Mouse (Mus musculus): ENCODE measurements around the gene Samm50. TPM values are rescaled to one million over a fixed set of nuclear protein-coding genes. Genes with fewer than 3 reads are reported as not detected.

The Samm50 gene
- total RNA-seq, 2 experiments from 2014 or later = 42.0 to 56.2 TPM

DNA sequence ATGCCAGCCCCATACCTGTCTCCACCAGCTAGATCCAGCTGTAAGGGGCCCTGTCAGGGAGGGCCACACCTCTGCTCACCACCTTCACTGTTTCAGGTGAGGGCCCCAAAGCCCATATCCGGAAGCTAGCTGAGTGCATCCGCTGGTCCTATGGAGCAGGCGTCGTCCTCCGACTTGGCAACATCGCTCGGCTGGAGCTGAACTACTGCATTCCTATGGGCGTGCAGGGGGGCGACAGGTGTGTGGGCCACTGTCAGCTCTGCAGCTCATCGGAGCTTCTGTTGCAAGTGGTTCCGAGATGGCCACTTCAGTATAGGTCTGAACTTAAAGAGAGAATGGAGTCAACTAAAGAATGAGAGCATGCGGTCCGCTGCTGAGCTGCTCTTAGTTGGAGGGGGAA lies 18.9 kb downstream of the Samm50 start:
- no peak for ATAC-seq (replicated peaks; ENCODE audit: poor library complexity)

DNA sequence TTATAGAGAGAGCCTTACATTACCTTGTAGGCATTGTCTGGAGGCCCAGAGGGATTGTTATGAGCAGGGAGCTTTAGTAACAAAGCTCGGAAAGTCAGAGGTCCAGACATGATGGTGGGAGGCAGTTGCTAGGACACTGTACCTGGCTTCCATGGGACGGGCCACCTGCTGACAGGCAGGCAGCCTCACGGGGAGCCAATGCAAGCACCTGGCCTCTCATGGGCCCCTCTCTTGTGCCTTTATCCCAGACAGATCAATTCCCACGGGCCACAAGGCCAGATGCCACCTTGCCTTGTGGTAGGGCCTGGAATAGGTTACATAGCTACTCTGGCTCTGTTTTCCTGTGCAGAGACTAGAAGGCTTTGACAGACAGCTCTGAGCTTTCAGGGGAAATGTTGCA lies 19.5 kb downstream of the Samm50 start:
- ATAC-seq (replicated peaks; ENCODE audit: poor library complexity) = no peak

DNA sequence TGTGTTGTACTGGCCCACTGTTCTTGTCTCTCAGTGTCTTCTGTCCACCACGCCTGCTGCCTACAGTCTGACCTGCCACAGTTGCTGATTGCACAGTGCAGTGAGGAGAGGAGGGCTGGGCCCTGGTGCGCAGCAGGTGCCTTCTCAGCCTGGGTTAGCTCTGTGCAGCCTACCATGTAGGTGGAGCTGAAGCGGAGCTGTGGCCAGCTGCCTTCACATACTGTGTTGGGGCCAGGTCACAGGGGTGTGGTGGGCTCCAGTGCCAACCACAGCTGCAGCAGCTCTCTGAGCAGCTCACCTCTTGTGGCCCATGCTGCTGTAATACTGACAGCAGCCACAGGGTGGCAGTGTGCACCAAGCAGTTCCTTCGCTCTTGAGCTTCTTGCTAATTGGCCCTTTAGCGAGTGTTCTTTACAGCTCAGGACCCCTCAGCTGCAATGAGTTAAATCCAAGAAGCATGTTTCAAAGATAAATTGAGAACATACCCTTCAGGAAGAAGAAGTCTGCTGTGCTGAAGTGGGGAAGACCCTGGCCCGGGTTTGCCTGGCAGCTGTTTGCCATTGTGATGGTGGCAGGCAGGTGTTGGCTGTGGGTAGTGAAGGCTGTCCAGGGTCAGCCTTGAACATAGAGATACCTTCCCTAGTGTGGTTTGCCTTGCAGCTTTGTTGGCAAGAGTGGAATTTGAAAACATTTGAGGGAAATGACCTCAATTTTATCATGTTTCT lies 20.2 kb downstream of the Samm50 start:
- ATAC-seq (replicated peaks; ENCODE audit: poor library complexity) = peak; percentile 73

DNA sequence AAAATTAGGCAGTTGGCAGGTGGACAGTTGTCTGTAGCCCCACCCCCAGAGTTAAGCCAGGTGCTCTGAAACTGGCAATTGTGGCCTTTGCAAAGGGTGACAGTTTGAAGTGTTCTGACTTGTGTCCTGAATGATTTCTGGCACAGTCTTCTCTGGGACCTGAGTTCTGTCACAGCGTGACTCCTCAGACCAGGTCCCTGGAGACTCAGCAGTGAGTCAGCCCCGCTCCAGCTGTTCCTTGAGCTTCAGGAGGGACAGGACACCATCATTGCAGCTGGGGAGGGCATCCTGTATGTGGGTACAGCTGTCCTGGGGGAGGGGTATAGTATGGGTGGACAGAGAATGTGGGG lies 20.7 kb downstream of the Samm50 start:
- ATAC-seq (replicated peaks; ENCODE audit: poor library complexity) = no peak

DNA sequence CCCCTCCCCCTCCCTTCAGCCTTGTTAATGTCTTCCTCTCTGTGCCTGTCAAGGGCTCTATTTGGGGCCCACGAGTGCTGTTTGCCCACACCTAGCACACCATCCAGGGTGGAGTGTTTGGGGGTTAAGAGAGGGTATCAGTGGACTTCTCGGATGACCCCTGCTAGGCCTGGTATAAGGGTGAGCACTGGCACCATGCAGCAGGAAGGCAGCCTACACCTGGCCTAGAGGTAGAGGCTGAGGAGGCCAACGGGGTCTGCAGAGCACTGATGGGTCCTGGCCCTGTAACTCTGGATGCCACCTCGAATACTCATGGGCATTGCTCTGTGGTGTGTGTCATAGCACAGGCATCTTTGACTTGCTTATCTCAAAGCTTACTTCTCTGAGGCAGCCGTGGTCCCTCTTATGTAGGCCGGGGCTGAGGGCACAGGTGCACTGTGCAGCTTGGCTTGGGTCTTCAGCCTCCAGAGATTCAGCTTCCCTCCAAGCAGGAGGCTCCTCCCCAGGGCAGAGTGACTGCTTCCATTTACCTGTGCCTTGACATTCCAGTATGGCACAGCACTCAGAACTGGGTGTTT lies 21.2 kb downstream of the Samm50 start:
- no peak for ATAC-seq (replicated peaks; ENCODE audit: poor library complexity)

DNA sequence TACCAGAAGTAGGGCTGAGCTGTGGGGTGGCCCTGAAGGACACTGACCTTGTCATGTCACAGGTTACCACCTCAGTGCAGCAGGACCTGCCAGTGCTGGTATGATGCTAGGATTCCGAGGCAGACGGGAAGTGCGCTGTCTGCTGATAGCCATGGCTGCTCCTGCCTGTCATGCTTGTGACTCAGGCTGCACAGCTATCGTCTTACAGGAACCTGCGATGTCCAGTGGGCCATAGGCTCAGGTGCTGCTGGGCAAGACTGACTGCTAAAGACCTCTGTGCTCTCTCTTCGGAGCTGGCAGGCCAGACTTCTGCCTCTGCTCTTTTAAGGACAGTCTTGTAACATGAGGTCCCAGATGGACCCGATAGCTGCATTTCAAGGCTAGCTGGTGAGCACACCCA lies 22.4 kb downstream of the Samm50 start:
- no peak for ATAC-seq (replicated peaks; ENCODE audit: poor library complexity)

DNA sequence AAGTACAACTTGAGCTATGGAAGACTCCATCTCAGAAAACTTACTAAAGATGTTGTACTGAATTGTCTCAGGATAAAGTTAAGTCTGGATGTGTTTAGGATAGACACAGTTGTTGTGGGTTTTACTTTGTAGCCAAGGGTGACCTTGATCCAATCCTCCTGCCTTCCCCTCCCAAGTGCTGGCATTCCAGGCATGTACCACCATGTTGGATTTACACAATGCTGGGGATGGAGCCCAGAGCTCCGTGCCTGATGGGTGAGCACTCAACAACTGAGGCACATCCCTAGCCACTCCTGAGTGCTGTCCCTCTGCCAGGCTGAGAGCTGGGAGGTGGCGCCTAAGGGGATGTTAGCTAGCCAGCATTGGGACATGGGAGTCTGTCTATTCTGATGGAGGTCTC lies 23.2 kb downstream of the Samm50 start:
- no peak for ATAC-seq (replicated peaks; ENCODE audit: poor library complexity)

DNA sequence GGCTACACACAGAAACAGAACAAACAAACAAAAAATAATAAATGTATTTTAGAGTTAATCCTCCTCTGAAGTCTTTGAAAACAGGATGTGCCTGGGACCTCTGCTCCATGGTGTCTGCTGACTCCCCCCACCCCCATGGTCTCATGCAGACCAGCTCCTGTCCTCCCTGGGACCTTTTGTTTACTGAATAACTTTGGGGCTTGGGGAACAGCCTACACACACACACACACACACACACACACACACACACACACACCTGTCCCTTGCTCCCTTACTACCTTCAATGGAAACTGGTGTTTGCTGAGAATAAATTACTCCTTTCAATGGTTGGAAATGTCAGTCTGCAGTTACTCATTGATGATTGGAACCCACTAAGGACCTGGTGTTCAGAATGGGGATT lies 24.0 kb downstream of the Samm50 start:
- ATAC-seq (replicated peaks; ENCODE audit: poor library complexity) = no peak

DNA sequence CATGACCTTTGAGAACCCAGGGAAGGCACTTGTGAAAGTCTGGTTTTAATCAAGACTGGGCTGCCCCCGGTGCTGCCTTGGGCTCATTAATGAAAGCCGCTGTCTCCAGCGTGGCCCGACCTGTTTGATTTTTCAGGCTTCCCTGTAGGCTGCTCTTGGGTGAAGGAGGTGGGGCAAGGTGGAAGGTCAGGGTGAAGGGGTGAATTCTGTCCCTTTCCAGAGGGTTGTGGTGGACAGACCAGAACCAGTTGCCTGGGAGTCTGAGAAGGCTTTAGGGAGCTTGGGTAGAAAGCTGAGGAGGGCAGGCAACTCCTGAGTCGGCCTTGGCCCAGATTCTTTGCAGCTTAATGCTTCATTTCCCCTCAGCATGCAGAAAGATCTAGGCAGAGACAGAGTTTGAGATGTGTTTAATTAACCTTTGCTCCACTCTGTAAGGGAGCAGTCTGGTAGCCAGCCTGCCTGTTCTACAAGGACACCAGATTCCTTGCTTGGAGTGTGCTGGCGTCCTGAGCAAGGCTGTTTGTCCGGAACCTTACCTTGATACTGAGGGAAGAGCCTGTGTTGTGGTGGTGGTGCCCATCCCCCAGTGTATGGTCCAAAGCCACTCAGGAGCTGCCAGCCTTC lies 24.5 kb downstream of the Samm50 start:
- ATAC-seq (replicated peaks; ENCODE audit: poor library complexity) = no peak

DNA sequence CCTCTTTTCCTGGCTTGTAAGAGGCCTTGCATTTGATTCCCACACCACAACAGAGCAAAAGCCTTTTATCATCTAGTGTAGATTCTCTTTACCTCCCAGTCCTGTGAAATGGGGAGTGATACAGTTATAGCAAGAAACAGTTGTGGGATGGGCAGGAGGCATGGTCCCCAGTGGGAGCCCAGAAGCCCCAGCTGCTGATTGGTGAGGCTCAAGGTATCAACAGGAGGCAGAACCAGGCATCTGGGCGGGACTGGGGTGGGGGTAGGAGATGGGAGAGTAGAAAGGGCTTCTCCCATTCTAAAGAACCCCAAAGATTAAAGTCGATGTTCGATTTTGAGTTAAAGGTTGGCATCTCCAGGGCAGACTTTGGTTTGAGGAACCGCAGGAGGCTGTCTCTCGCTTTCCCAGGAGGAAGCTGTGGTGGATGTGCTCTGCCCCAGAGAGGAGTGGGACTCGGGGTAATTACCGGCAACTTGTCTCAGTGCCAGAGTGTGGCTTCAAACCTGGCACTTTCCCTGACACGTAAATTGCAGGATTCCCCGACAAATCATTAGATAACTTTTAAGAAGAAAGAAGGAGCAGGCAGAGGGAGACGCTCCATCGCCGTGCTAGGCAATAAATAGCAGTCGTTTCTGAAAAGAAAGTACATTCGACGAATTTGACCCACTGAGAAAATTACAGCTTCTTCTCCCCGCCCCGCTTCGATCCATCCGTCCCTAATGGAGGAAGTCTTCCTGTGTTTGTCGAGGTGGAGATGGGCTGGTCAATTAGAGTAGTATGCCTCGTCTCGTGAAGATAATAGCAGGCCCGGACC lies 26.1 kb downstream of the Samm50 start:
- ATAC-seq (replicated peaks; ENCODE audit: poor library complexity) = peak; percentile 30; the same call in 1 of the 2 replicates

DNA sequence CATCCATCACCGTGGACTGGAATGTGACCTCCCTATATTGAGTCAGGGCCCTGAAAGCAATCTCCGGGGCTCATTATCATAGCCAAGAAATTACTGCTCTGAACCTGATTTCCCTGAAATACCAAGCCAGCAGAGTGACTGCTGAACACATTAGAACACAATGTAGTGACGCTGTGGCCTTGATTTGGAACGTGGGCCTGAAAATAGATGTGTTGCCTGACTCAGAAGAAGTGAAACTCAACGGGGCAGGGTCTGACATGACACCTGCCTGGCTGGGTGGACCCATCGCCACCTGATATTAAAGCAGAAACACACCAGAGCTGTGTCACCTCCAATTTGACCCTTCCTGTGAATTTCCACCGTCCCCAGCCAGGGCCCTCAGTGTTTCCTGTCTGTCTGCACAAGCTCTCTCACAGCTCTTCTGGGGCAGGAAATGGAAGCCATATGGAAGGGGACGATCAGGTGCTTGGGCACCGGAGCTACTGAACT lies 26.8 kb downstream of the Samm50 start:
- ATAC-seq (replicated peaks; ENCODE audit: poor library complexity) = no peak; the same call in 1 of the 2 replicates

DNA sequence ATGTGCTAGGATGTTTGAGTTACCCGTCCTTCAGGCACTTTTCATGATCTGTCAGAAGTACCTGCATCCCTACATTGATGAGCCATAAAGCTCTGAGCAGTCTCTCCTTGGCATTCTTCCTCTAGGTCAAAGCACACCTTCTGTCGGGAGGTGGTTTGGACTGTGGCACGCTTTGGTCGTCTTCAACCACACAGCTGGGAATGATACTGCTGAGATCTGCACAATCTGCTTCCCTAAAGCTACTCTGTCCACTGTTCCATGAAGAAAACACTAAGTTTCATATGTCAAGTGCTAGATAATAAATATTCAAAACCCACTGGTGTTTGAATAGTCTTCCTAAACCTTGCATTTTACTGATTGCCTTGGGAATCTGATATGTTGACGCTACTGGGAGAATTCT lies 29.5 kb downstream of the Samm50 start:
- no peak for ATAC-seq (replicated peaks; ENCODE audit: poor library complexity)

DNA sequence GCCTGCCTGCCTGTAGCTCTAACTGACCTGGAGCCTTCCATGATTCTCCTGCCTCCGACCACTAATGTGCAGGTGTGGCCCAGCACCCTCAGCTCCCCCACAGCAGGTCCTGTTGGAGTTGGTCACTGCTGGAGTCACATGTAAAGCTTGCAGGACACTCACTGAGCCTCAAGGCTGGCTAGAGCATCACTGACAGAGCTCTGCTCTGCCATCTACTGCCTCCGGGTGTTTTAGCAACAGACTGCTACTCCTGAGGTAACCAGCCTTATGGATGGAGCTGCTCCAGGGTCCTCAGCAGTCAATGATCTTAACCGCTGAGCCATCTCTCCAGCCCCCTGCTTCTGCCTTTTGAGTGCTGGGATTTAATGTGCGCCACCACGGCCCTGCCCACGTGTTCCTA lies 31.4 kb downstream of the Samm50 start:
- ATAC-seq (replicated peaks; ENCODE audit: poor library complexity) = no peak

DNA sequence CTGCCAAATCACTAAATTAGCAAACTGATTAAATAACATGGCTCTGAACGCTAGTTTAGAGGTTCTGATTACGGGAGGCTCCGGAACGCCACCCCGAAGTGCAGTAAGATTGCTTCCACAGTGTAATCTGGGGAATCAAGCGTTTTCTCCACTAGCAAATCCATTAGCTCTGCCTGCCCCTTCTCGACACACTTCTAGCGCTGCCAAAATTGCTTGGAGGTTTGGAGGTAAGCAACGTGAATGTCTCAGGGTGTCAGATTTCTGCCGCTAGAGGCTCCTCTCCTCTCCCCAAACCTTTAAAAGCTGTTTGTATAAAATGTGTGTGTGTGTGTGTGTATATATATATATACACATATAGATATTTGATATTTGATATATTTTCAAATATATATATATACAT lies 32.7 kb downstream of the Samm50 start:
- no peak for ATAC-seq (replicated peaks; ENCODE audit: poor library complexity)

DNA sequence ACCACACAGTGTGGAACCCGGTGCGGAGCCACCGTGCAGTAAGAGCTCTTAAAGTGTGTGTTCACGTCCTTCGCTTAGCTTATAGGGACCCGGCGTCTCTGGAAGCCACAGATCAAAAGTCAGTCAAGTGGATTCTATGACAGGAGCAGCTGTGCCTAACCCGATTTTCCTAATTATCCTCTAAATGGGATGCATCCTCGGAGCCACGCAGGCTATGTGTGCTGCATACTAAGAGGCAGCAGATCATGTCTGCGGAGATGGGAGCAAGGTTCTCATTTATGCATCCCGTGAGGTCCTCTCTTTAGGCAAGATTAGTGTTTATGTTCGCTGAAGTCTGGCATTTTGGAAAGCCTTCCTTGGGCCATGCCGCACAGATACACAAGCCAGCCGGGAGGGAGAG lies 34.9 kb downstream of the Samm50 start:
- no peak for ATAC-seq (replicated peaks; ENCODE audit: poor library complexity)

DNA sequence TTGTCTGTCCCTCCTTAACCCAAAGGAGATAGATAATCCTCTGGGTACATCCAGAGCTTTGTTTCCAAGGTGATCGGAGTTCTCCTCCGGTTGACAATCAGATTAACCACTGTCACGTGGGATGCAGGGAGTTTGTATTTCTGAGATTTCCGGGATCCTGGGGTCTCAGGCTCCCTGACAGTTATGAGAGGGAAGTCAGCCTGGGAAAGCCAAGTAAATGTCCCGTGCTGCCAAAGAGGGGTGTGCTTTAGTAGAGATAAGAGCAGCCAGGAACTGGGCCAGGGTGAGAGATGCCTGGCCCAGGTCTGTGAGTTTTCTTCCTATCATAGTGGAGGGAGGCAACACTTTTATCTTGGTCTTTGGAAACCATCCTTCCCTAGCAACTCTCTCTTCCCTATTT lies 38.6 kb downstream of the Samm50 start:
- ATAC-seq (replicated peaks; ENCODE audit: poor library complexity) = peak; percentile 40

DNA sequence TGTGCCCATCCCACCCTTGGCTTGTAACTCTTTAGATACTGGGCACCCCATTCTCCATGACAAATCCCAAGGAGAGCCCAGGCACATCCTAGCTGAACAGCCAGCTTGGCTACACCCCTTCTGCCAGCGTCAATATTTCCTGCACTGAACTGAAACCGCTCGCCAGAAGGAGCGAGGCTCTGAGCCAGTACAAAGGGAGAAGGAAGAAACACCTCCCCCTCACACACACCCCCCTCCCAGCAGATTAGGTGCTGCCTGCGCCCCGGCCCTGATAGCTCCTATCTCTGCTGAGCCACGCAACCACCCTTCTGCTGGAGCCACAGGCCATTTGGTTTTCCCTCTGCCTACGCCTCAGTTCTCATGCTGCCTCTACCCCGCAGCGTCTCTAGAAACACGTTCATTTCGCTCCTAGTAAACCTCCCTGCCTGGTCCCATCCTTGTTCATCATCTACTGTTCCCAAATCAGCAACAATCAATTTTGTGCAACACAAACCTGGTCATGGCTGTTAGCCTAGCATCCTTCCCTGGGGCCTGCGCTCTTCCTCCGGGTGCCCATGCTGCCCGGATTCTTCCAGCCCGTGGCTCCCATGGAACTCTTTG lies 39.2 kb downstream of the Samm50 start:
- ATAC-seq (replicated peaks; ENCODE audit: poor library complexity) = peak; percentile 92

DNA sequence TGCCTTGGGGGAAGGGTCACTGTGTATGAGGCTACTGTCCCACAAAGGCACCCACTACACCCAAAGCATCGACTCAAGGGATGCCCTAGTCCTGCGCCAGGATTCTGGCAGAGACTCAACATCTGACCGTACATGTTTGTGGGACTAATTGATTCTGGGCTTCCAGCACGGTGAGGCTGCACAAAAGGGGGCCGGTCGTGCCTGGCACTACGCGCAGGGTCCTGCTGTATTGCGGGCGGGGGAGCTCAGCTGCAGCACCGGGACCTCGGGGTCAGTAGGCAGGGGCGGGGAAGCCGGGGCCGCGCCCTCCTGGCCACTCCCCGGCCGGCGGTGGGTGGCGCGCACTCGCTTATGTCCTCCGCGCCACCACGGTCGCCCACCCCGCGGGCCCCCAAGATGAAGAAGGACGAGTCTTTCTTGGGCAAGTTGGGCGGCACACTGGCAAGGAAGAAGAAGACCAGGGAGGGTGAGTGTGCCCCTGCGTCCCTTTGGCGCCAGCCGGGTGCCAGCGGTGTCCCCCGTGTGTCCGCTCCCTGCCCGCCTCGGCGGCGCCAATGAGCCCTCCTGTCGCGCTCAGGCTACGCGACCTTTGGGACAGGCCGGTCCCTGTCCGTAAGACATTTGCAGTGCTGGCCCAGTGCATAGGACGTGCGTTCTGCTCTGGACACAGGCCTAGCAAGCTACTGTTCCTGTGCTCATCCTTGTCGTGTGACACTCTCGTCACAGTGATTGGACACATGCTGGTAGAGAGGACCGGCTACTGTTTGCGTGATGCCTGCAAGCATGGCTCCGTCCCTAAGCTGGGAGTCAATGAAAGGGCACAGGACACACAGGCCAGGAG lies 39.9 kb downstream of the Samm50 start, which contains the start of gene Parvb:
Gene Parvb, plus strand, starts transcription at position 323 of the 841 bp plus-strand sequence.
- peak; percentile 22 for ATAC-seq (replicated peaks; ENCODE audit: poor library complexity)

DNA sequence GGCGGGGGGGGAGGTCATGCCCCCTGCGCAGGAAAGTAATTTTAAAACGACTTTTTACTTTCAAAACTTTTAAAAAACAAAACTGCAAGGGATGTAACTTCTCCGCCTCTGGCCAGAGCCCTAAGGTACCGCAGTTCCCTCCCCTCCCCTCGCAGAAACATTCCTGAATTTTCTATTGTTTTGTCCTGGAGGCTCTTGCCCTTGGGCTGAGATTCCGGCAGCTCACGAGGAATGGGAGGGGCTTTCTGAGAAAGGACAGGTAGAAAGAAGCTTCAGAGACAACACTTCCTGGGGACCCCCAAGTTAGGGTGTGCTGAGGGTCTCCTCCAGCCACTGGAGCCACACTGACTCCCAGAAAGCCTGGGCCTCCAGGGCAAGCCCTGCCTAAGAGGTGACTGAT lies 40.6 kb downstream of the Samm50 start:
- no peak for ATAC-seq (replicated peaks; ENCODE audit: poor library complexity)
